Mouse (Mus musculus) cortical plate, adult 2 months (tissue): ENCODE data around the gene Myh7b. TPM values are rescaled to one million over a fixed set of nuclear protein-coding genes. Genes with fewer than 3 reads are reported as not detected.

ENCODE experiments used
- H3K27ac ChIP-seq: fragments of 200-500 bp; 2 replicates; pipeline ENCODE4 v1.5.1; 2012; ENCODE audit warnings: low read length, control low read depth, inconsistent platforms; ENCODE audit not compliant: insufficient read depth
- H3K4me1 ChIP-seq: fragments of 200-500 bp; 2 replicates; pipeline ENCODE4 v1.6.1; 2011; ENCODE audit warnings: low read length; ENCODE audit not compliant: control insufficient read depth, insufficient read depth
- H3K4me3 ChIP-seq: fragments of 200-500 bp; 2 replicates; pipeline ENCODE4 v1.5.1; 2011; ENCODE audit warnings: mild to moderate bottlenecking, low read length, control low read depth; ENCODE audit not compliant: insufficient read depth
- CTCF ChIP-seq: fragments of 200-500 bp; IDR thresholded peaks from 2 replicates; pipeline ENCODE4 v1.5.1; 2011; ENCODE audit warnings: mild to moderate bottlenecking, control low read depth, low read length; ENCODE audit not compliant: insufficient read depth; ENCODE audit errors: extremely low read depth
- POLR2A ChIP-seq: fragments of 200-500 bp; IDR thresholded peaks from 2 replicates; pipeline ENCODE4 v1.6.1; 2011; ENCODE audit warnings: mild to moderate bottlenecking, low read length, control low read depth; ENCODE audit not compliant: insufficient read depth; ENCODE audit errors: extremely low read depth
- polyA plus RNA-seq: library from polyadenylated mRNA; depleted of rRNA; stranded (reverse); fragments of >200 nt; gene quantifications from 2 replicates; pipeline ENCODE4 v1.2.3, GENCODE M21; 2012

Myh7b gene
- polyA plus RNA-seq, 1 experiment = 10.5 TPM

DNA sequence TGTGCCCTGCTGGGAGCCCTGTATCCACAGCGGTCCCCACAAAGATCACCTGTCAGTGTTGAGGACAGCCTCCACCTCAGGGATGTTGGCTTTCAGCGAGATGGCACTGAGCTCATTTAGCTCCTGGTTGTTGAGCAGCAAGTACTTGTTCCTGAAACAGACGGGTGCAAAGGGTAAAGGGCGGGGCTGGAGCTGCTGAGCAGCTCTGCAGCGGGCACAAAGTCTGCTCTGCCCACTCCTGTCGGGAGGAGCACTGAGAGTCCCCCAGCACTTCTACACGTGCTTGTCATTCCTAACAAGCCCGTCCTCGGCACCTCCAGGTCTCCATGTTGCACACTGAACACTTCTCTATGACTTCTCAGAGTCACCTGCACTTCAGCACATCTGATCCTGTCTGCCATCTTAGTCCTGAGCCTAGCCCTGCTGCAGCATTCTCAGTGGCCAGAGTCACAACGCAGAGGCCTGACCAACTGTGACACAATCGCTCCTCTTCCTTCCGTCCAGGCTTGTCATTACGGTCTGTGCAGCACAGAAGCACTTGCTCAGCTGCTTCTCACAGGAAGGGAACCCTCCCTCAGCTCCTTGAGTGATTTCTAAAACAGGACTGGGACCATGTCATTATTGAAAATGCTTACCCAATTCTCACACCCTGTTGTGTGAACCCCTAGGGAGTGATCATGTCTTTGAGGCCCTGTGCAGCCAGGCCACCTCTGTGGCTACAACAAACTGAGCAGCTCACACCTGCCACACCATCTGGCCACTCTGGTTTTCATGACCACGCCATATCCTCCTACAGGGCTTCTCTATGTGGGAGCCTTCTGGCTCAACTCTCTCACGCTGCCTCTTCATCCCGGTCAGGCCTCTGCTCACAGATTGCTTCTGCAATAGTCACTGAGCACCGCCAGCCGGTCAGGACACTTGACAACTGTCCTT, 30.8 kb downstream of the Myh7b start:
- Histone ChIP-seq H3K4me3 (no peak overlapping the region), H3K4me1 (peaks cover 8% of the 10 kb centered on the region), H3K27ac (no peak overlapping the region)
- TF ChIP-seq CTCF = no peak
- TF ChIP-seq POLR2A = no peak

DNA sequence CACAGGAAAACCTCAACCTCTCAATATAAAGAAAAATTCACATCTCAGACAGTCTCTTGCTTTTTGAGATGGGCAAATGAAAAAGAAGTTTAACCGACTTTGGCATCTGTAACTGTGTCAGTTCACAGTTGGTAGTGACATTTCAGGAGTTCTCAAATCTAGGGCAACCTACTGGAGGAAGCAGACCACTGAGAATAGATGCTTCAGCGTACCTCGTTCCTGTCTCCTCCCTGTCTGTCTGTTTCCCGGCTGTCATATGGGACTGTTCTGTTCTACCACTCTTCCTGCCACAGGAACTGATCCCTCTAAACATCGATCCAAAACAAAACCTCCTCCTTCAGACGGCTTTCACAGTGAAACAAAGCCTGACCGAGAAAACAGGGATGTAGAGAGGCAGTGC, 34.7 kb downstream of the Myh7b start:
- TF ChIP-seq CTCF = no peak
- H3K4me1 ChIP-seq = peaks cover 8% of the 10 kb centered on the region
- H3K27ac ChIP-seq = no peak overlapping the region
- H3K4me3 ChIP-seq = no peak overlapping the region

DNA sequence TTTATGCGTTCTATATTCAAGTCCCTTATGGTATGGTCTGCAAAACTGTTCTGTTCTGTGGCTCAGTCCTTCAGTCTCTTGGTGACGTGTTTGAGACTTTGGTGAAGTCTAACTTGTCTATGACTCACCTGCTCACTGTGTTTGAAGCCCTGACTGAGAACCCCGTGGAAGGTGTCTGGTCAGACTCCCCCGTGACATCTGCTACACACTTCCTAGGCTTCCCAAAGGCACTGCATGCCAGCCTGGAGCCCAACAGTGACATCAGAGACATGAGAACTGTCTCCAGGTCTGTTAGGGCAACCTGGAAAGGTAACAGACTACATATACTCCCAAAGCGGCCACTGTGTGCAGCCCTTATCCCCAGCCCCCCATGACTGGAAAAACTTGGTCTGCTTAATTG, 41.6 kb downstream of the Myh7b start:
- no peak for TF ChIP-seq CTCF
- no peak for TF ChIP-seq POLR2A
- Histone ChIP-seq H3K27ac (no peak overlapping the region), H3K4me1 (no peaks in the 10 kb centered on the region), H3K4me3 (no peak overlapping the region)

DNA sequence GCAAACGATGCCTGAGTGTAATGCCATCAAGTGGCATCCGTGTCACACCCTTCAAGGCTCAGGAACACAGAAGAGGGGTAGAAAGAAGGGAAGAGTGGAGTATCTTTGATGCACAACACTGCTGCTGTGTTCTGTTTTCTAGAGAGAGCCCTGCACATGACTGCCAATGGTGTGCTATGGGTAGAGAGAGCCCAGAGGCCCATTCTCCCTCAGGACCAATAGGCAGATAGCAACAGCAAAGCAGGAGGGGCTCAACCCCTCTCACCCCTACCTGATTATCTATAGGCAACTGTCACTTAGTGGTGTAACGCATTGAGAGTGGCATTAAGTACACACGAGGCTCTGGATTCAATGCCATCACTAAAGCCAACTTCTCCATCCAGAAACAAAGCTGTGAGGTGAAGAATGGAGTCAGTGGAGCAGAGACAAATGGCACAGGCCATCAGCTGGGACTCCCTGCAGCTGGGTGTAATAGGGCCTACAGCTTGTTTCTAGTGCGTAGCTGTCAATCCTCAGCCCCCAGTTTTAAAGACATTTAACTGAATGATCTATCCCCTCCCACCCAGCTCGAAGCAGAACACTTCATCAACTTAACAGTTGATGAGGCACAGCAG, 44.9 kb downstream of the Myh7b start:
- Histone ChIP-seq H3K27ac (no peak overlapping the region), H3K4me3 (no peak overlapping the region), H3K4me1 (no peaks in the 10 kb centered on the region)
- TF ChIP-seq POLR2A (no peak), CTCF (no peak)

DNA sequence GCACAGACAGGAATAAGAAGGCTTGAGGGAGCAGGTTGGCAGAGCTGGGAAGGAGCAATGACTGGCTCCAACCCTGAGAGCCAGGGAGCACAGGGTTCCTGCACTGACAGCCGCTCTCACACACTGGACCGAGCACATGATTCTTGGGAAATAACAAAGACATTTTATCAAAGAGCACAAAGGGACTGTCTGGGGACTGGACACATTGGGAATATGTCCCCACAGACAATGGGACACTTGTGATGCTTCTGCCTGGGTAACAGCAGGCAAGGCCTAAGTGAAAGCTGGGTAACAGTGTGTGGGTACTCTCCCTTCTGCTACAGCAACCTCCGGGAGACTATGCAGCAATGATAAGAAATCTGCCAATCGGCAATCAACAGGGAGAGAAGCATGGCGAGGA, 51.4 kb downstream of the Myh7b start:
- peak overlapping the region; percentile 45 for H3K27ac ChIP-seq
- no peak overlapping the region for H3K4me3 ChIP-seq
- no peaks in the 10 kb centered on the region; the same call in 1 of the 2 replicates for H3K4me1 ChIP-seq
- no peak for TF ChIP-seq POLR2A
- no peak for TF ChIP-seq CTCF

DNA sequence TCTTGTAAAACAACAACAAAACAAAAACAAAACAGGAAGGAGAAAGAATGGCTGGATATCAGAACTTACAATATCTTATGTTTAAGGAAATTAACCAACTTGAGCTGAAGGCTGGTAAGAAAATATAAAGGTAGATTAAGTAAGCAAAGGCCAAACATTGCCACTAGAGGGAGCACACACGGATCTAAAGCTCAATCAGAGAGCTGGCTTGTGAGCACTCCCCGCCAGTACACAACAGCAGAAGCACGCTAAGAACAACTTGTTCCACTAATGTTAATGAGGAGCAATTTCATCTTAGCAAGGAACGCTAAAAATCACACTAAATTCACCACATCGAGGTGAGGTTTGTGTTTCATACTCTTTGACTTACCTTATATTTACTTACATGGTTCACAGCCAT, 52.1 kb downstream of the Myh7b start:
- Histone ChIP-seq H3K4me1 (no peaks in the 10 kb centered on the region; the same call in 1 of the 2 replicates), H3K4me3 (no peak overlapping the region), H3K27ac (no peak overlapping the region)
- TF ChIP-seq POLR2A (no peak), CTCF (peak; percentile 68)

DNA sequence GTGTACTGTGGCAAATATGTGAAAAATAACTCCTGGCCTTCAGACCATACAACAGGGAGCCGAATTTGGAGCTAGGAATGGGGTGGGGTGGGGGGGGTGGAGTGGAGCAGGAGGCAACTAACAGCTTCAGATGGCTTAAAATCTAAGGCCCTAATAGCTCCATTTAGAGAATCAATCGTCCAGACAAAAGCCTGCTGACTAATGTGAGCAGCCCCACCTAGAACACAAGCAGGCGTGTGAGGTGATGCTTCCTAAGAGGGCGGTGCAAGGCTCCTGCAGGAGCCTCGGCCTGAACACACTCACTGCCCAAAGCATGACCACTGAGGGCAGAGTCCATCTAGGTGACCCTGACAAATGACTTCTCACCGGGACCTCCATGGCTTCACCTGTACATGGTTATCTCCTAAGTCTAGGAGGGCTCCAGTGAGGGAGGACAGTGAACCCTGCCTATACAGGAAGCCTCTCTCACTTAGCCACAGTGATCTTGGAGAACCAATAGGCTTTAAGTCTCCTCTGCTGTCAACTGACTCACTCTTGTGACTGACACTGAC, 53.0 kb downstream of the Myh7b start:
- no peaks in the 10 kb centered on the region; the same call in 1 of the 2 replicates for H3K4me1 ChIP-seq
- H3K27ac ChIP-seq = no peak overlapping the region
- no peak for TF ChIP-seq POLR2A
- no peak for TF ChIP-seq CTCF
- H3K4me3 ChIP-seq = no peak overlapping the region

DNA sequence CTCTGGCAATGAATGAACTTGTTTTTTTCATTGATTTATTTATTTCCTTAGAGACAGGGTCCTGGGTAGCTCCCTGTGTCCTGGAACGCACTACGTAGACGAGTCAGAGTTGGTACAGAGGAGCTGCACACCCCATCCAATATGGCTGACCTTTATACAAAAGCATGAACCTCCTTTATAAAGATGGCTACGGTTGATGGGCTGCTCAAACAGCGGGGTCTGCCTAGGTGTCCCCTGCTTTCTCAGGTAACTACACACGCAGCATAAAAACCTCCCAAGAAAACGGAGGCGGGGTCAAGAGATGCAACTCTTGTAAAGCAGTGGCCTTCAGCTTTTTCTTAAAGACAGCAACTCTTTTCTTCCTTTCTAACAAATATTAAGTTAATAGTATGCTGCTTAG, 56.9 kb downstream of the Myh7b start:
- TF ChIP-seq CTCF (no peak), POLR2A (no peak)
- Histone ChIP-seq H3K4me3 (no peak overlapping the region), H3K27ac (no peak overlapping the region), H3K4me1 (no peaks in the 10 kb centered on the region; the same call in 1 of the 2 replicates)

DNA sequence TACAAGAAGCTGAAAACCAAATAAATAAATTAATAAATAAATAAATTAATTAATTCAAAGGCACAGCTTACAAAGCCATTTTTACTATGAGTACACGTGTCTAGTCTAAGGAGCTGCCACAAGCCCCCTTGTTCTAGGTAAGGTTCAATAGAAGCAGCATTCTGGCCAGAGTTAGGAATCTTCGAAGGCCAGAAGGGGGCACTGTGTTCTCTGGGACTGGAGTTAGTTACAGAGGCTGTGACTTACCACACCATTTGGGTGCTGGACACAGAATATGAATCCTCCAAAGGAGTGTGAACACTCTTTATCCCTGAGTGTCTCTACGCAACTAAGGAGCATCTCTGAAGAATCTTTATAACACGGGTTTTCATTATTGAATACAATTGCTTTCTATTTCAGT, 57.4 kb downstream of the Myh7b start:
- Histone ChIP-seq H3K27ac (no peak overlapping the region), H3K4me1 (no peaks in the 10 kb centered on the region; the same call in 1 of the 2 replicates), H3K4me3 (no peak overlapping the region)
- TF ChIP-seq POLR2A = no peak
- peak; percentile 29; the same call in 1 of the 2 replicates for TF ChIP-seq CTCF
